Mouse (Mus musculus) liver, postnatal 0 days (tissue): ENCODE results near the gene Psmc3ip.

Source experiments
- CTCF ChIP-seq: sonication (generic); IDR thresholded peaks from 2 replicates; pipeline ENCODE4 v1.5.1; 2016; ENCODE audit warnings: antibody characterized with exemption, low read depth
- EP300 ChIP-seq: IDR thresholded peaks from 2 replicates; pipeline ENCODE4 v1.6.1; 2016; ENCODE audit warnings: antibody characterized with exemption, low read depth, mild to moderate bottlenecking

DNA sequence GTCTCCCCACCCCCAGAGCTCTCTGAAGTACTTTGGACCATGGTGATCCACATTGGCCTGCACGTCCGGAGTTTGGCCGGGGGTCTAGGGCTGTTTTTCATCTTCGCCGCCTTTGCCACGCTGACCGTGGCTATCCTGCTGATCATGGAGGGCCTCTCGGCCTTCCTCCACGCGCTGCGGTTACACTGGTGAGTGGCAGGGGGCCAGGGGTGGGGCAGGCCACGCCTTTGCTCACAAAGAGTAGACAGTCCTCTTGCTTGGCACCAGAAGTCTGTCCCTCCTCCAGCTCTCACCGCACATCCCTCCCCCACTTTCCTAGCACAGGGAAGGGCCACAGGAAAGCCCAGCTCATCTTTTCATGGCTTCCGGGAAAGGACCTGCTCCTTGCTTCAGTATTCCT is 39.8 kb downstream of the Psmc3ip start:
- TF ChIP-seq EP300 = no peak
- no peak for TF ChIP-seq CTCF
